Mouse (Mus musculus) NIH3T3 (cell line): ENCODE measurements around the gene Sorbs2.
A peak's percentile ranks its signal among the peaks of the same experiment; 100 is the strongest.

Source experiments
- DNase-seq: peaks from one replicate; pipeline ENCODE4 v3.0.0-alpha.2; 2012; ENCODE audit warnings: low read depth

Sorbs2 gene

DNA sequence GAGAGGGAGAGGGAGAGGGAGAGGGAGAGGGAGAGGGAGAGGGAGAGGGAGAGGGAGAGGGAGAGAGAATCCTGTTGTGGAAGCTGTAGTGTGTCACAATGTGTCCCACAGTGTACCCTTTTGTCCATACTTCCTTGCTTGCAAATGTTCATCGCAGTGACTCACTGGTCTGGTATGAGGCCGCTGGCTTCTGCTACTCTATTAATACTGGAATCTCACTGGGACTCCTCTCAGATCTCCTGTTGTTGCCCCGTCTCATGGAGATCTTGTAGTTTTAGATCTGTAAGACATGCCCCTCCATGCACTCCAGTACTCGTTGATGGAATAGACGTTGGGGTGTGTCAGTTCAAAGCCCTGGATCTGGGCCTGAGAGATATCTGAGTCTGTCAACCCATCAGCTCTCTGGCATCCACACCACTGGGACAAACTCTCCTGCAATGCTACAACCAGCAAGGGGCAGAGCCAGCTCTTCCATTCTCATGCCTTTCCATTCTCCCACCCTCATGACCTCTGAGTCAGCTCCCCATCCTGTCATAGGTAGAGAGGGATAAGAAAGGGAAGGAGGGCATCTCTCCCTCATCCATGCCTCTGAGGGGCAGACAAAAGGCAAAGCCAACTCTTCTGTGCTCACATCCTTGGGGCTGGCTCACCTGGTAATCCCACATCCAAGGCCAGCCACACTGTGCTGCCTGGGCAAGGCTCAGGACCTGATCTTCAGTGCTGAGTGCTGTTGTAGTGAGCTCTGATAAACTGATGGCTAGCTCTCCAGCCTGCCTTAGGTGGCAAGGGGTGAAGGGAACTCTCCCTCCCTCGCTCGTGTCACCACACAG lies 72.3 kb downstream of the Sorbs2 start:
- peak; percentile 55 for DNase-seq

DNA sequence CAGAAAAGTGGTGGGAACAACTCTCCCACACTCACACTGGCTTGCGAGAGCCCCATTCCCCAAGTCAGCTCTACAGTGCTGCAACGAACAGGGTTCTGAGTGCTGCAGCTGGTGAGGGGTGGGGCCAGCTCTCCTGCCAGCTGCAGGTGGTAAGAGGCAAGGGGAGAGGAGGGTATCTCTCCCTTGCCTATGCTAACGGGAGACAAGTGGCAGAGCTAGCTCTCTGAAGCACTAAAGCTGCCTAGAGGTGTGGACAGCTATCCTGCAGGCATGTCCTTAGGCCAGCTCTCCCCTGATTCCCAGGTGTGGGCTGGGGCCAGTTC lies 72.9 kb downstream of the Sorbs2 start:
- no peak for DNase-seq

DNA sequence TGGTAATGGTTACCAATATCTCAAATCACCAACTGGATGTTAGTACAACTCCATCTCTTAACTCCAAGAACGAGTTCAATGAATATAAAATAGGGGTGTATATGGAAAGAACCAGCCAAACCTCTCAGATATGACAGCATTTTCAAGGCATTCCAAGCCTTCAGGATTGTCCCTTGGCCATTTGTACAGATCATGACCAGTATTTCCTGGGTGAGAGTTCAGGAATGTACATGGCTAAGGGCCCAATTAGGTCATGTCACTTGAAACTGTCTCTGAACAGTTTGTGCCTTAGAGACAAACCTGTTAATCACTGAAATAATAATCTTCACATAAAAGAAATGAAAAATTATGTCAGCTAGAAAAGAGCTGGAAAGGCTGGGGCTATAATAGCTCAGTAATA lies 76.3 kb downstream of the Sorbs2 start:
- DNase-seq: no peak

DNA sequence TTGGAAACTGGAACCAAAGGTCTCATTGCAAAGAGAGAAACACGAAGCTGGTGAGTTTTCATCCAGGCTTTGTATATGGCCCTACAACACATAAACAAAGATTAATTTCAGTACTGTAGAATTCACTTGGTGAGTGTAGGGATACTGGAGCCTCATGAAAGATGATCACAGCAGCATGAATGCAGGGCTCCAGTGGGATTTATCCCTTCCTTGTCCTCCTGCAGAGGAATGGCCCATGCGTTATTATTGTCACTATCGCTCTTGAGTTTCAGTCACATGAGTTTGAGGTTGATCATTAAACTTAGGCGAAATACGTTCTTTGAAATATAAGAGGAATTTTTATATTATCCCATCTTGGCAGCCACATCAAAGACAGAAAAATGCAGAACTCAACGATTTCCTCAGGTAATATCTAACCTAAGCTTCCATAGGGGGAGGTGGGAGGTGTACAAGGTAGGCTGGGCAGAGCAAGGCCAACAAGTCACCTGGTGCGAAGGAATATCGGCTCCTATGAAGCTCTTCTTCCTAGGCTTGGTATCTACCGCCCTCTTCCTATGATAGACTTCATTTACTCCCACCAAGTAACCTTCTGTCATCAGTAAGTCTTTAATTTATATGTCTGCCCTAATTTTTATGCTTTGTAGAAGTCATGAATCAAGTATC lies 76.9 kb downstream of the Sorbs2 start:
- DNase-seq: no peak

DNA sequence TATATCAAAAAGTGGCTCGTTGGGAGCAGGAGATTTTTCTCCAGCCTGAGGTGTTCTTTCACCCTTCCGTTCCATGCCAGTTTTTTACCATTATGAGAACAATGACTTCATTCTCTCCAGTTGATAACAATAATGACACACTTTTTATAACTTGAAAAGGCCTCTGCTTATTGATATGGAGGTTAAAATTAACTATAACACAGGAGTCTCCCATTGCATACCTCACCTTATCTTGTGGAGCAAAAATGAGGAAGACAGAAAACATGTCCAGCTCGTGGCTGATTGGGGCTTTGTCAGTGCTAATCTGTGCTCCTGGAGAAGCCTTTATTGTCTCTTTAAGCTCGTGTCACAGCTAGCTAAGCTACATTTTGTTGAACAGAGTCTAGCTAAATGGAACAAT lies 77.6 kb downstream of the Sorbs2 start:
- DNase-seq: no peak

DNA sequence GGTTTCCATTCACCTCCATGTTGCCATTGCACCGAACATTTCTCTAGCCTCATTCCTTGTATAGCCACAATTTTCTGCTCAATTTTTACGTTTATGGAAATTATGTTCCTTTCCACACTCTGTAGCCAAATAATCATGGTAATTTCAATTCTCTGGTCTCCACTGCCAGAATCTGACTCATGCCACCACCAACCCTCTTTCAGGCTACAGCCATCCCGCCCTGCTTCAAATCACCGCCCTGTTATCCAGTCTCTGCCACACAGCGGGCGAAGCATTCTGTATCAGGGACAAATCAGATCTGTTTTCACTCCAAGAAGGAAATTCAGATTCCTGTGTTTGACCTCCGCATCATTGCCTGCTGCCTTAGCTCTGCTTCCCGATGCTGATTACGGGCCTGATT lies 79.4 kb downstream of the Sorbs2 start:
- DNase-seq: no peak

DNA sequence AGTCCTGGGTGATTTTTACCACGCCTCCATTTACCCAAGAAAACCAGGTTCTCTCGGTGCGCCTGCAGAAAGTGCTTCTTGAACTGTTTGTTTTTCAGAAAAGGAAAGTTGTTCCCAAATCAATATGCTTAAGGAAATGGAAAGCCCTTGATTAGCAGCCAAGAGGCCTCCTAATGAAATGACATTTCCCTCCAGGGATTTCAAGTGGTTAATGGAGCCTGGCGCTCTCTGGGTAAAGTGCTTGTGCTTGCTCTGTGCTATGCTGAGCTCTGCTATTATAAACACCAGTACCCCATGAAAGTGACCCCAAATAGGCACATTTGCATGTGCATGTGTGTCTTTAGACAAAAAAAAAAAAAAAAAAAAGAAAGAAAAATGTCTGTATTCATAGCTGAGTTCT lies 84.3 kb downstream of the Sorbs2 start:
- no peak for DNase-seq

DNA sequence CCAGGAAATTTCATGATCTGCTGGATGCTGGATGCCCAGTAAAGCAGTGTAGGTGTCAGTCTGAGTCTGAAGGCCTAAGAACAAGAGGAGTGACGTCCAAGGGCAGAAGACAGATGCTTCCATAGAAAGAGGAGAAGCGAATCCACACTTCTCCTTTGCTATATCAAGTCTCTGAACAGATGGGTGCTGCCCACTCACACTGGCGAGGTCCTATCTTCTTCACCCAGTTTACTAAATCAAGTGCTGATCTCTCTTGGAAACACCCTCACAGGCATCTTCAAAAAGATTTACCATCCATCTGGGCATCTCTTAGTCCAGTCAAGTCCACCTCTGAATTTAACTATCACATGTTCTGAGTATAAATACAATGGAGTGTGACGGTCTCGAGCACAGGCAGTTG lies 86.1 kb downstream of the Sorbs2 start:
- no peak for DNase-seq

DNA sequence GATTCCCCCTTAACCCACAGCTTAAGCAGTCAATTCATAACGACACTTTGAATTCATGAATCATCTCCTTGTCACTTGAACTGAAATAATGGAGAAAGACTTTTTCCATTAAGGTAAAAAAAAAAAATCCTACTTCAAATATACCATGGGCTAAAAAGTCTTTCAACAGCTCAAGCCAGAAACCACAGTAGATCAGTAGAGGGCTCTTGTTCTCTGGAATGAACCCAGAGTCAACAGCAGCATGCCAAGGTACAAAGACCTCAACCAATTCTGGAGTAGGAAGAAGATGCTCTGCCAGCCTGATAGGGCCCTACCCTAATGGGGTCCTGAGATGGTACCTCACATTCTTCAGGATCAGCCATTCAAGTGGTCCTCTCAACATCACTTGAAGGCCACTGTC lies 88.4 kb downstream of the Sorbs2 start:
- no peak for DNase-seq

DNA sequence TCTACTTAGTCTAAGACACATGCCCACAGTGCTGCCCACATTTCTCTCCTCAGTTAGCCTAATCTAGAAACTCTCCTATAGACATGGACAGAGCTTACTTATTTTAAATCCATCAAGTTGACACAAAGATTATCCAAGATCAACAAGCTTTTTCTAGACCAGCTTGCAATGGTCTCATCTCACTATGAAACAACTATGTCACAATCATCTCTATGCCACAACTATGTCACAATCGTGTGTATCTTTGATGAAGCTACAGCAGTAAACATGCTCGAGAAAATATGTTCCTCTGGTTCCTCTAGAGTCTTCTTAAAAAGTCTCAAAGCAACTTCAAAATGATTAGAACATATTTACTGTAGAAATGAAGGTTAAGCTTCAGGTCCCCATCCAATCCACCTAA lies 89.0 kb downstream of the Sorbs2 start:
- no peak for DNase-seq

DNA sequence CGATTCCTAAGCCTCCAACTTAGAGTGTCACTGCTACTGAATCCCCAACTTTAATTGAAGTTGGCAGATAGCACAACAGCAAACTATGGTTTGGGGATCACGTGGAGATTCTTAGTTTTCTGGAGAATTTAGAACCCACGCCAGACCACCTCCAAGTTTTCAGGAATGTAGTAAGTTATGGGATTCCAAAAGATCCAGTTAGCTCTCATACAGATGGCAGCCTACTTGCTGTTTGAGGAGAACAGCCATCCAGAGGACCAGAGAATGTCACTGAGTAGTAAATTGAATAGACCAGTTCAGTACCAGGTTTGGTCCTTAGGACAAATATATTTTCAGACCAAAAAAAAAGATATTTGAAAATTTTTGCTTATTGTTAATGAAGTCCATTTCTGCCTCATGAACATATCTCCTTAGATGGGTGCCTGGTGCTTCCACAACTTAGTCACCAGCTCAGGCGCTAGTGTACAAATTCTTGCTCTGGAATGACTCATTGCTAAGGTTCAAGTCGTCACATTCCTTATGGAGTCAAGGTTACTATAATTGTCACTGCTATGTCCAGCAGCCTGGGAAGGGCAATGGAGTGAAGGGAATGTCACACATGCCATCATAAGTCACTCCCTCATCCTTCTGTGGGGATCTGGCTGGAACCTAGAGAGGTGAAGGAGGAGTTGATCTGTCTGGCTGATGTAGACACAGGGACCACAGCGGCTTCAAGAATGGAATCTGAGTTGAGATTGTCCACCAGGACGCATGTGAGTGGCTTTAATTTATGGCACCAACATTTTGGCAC lies 90.2 kb downstream of the Sorbs2 start:
- no peak for DNase-seq

DNA sequence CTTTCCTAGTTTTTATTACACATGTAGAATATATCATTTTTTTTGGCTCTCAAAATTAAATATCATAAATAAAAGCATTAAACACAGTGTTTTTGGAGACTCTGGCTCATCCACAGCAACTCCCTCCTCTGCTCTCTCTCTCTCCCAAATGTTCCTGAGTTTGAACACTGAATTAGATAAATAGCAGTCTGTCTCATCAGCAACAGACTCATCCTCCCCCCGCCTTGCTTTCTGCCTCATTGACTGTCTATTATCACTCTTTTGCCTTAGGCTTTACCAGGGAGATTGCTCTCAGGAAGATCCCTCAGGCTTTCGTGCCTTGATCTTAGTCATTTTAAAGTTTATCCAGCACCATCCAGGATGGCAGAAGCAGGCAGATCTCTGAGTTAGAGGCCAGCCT lies 91.3 kb downstream of the Sorbs2 start:
- DNase-seq: no peak

DNA sequence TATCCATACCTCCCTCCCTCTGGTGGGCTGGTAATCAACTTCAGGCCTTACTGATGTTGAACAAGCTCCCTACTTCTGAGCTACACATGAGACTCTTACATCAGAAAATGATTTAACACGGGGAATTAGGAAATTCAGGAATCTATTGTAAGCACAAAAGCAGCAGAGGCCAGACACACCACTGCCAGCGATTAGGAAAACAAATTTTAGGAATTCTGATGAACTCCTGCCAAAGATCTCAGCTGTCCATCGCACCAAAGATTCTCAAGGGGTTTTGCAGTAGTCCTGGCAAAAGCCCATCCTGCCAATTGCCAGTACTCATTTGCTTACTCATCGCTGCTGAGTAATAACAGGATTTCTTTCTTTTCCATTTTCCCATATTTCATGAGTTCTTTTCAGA lies 94.4 kb downstream of the Sorbs2 start:
- DNase-seq: peak; percentile 84

DNA sequence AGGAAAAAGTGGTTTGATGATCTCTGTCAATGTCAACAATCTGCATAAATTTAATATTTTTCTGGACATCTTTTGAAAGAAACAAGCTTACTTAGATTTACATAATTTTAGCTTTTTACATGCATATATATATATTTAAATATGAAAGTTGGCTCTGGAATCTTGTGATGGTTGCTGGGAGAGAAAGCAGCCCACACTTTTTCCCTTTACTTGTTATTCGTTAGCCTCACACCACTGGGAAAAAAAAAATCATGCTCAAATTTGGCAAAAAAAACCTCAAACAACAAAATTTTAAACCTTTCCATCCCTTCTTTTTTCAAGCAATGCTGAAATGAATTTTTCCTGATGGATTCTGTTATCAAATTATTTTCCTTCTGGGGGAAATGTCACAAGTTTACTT lies 97.8 kb downstream of the Sorbs2 start:
- DNase-seq: no peak

DNA sequence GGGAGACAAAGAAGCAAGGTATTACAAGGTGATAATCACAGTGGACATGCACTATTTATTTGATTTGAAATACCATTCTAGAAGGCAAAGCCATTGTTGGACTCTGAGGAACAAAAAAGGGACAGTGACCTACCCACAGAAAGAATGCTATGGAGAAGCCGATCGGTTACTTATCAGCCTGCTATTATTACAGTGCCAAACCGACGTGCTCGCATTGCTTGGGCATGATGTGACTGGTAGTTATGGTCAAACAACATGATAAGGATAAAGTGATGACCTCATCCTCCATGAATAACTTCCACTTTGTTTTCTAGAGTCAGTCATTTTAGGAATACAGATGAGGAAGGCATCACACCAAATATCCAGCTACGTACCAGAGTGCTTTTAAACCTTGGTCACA lies 99.4 kb downstream of the Sorbs2 start:
- DNase-seq: no peak

DNA sequence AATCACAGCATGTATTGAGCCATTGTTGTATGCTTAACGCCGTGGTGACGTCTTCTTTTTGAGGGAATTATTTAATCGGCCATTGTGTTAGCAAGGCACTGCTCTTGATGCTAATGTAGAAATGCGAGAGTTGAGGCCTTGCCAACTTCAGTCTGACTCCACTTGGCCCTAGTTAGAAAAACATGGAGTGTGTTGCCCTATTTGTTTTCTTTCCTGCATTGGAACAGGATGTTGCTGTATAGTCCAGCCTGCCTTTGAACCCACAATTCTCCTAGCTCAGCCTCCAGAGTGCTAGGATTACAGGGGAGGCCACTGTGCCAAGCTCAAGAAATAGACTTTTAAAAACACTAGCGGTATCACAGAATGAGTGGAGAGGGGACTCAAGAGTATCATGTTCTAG lies 100.8 kb downstream of the Sorbs2 start:
- DNase-seq: no peak

DNA sequence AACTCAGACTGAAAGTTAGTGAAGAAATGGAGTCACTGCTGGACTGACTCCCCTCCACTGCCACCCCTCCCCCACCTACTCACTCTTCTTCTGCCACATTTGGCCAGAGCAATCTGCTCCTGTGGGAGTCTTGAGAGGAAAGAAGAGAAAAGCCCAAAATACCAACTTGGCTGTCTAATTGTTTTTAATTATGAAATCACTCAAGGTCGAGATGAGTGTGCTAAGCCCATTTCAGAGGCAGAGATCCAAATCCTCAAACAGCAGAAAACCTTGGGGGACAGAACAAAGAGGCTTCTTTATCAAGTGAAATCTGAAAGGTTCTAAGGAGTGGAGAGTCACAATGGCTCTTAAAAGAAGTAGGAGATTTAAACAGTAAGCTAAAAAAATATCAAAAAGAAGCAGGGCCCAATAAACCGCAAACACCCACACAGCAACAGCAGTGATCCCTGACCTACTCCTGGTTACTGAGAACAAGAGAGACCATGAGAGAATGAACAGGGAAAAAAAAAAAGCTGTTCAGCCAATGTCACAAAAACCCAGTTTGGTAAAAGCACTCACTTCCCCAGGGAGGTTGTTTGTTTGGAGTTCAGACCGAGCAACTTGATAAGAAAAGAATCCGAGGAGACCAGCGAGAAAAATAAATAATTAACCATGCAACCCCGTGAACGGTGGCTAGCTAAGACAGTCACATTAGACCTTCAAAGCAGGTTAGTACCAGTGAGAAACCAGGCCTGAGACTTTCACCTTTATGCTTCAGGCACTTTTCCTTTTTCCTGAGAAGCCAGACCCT lies 103.0 kb downstream of the Sorbs2 start:
- no peak for DNase-seq

DNA sequence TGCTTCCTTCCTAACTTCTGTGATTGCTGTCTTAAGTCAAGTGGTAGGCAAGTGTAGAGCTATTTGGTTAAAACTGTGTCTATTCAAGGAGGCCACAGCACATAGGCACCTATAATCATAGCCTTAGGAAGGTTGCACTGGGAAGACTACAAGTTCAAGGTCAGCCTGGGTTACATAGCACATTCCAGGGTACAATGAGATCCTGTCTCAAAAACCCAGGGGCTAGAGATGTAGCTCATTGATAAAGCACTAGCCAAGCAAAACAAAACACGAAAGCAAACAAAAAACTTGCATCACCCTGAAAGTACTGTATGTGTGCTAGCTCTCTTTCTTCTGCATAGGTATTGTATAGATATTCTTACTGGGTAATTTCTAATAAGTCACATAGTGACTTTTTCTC lies 103.7 kb downstream of the Sorbs2 start:
- DNase-seq: no peak

DNA sequence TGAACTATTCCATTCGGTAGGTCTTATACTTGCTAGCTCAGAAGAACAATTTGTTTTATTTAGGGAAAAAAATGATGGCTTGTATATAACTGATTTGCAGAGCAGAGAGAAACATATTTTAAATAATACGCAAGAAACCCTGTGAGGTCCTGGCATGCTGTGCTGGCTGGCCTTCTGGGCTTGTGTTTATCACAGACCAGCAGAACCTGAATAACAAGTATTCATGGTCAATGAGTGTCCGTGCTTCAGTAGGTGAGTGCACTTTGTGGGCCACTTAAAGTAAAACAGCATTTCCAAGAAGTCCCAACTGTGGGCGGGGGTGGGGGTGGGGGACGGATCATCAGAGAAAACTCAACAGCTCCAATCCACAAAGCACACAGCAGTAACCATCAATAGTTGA lies 107.0 kb downstream of the Sorbs2 start:
- DNase-seq: no peak

DNA sequence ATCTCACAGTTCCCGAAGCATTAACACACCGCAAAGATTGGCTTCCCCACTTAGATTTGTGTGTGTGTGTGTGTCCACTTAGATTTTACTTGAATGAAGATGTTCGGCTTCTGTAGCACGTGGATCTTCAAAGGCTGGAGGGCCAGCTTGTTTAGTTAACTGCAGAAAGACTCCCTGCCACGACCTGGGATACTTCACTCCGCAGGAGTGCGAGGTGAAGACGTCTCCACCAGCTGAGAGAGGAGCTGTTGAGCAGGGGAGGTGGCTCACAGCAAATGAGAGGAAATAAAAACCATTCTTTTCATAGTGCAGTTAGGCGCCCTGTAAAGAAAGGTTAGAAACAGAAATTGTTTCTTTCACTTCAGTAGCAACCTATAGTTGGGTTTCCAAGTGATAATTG lies 107.5 kb downstream of the Sorbs2 start:
- DNase-seq: no peak

DNA sequence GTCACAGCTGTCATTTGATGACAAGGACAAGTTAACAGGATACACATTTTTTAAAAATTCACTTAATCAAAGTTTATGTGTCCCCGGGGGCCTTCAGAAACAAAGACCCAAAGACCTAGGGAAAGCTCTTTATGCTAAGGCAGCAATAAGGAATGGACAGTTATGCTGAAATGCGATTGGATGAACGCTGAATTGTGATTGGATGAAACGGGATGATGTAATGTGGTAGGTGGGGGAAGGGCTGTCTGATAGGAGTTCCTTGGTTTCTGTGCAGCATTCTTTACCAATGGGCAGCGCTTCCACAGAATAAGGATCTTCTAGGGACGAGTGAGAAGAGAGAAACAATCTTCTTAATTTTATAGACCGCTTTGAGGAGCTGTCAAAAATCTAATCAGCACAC lies 108.0 kb downstream of the Sorbs2 start:
- no peak for DNase-seq

DNA sequence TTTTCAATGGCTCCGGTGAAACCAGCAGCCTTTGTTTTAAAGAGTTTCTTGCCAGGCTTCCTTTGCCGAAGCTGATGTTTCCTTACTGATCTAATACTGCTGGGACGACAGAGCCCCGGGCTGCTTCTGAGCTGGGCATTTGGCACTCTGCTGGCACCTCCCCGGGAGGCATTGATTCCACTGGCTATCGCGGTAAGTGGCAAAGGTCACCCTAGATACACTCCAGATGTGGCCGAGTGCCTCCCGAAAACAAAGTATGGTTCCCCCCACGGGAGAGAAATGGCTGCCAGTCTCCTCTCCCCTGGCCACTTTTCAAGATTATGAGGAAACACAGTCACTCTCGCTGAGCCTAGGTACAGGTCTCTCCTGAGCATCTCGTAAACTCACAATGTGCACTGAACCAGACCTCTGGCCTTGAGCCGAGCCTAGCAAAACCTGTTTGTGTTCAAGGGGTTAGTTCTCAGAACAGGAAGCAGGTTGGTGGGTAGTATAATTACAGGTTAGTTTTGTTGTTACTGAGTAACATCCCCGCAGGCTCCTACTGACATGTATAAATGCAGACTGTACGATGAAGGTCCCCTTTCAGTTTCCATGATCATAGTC lies 114.1 kb downstream of the Sorbs2 start:
- DNase-seq: no peak
